Mouse (Mus musculus) forebrain, embryonic 16.5 days (tissue): Measurements from ENCODE around the gene Rpf1. TPM values are rescaled to one million over a fixed set of nuclear protein-coding genes. Genes with fewer than 3 reads are reported as not detected.

Experiments
- ATAC-seq: fragments of 200-750 bp; cut with Nextera tagmentation; 2 replicates; pipeline ENCODE4 v1.8.0; 2017; ENCODE audit warnings: mild to moderate bottlenecking, moderate library complexity
- H3K27ac ChIP-seq: fragments of 300-500 bp; sonication (generic); 2 replicates; pipeline ENCODE4 v1.5.1; 2014; ENCODE audit warnings: low read length, control low read depth
- H3K27me3 ChIP-seq: fragments of 300-500 bp; sonication (generic); replicated peaks from 2 replicates; pipeline ENCODE4 v1.6.1; 2014; ENCODE audit warnings: low read length; ENCODE audit not compliant: control insufficient read depth, insufficient read depth
- H3K36me3 ChIP-seq: fragments of 300-500 bp; sonication (generic); 2 replicates; pipeline ENCODE4 v1.6.1; 2014; ENCODE audit not compliant: control insufficient read depth, insufficient read depth
- H3K4me1 ChIP-seq: fragments of 300-500 bp; sonication (generic); replicated peaks from 2 replicates; pipeline ENCODE4 v1.6.1; 2014; ENCODE audit warnings: low read length; ENCODE audit not compliant: control insufficient read depth, insufficient read depth
- H3K4me2 ChIP-seq: fragments of 300-500 bp; sonication (generic); 2 replicates; pipeline ENCODE4 v1.6.1; 2014; ENCODE audit warnings: mild to moderate bottlenecking, low read length, control low read depth
- H3K4me3 ChIP-seq: fragments of 300-500 bp; sonication (generic); replicated peaks from 2 replicates; pipeline ENCODE4 v1.5.1; 2014; ENCODE audit warnings: mild to moderate bottlenecking, low read length, control low read depth
- H3K9ac ChIP-seq: fragments of 300-500 bp; sonication (generic); replicated peaks from 2 replicates; pipeline ENCODE4 v1.6.1; 2014; ENCODE audit warnings: low read depth, low read length, control low read depth
- H3K9me3 ChIP-seq: fragments of 300-500 bp; sonication (generic); 2 replicates; pipeline ENCODE4 v1.6.1; 2016; ENCODE audit warnings: low read length; ENCODE audit not compliant: control insufficient read depth
- WGBS: fragments of 180-500 bp; shearing (Covaris S2); extraction: QIAGEN DNeasy Blood & Tissue Kit; methylation state at CpG from one replicate; pipeline ENCODE4 v1.1.7; 2014; 5-methylcytosine and 5-hydroxymethylcytosine counted together
- polyA plus RNA-seq: library from polyadenylated mRNA; unstranded; fragments of >200 nt; fragmentation: Nextera tagmentation; extraction: Ambion mirVana; gene quantifications from 2 replicates; pipeline ENCODE4 v1.2.1, GENCODE M21; 2015

The Rpf1 gene
- polyA plus RNA-seq, 1 experiment from 2014 or later = 47.0 TPM

DNA sequence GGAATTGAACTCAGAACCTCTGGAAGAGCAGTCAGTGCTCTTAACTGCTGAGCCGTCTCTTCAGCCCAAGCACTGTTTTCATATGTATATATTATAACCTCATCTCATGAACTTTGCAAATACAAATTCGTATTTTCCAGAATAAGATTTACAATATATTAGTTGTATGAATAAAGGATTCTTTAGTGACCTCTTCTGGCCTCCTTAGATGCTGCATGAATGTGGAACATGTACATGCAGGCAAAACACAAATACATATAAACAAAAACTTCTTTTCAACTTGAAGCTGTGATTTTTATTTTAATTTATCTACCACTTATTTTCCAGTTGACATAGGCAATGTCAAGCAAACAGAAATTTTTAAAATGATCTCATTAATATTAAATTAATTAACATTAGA is 39.2 kb downstream of the Rpf1 start:
- H3K4me2 ChIP-seq = no peak overlapping the region
- no peak for ATAC-seq
- no peaks in the 10 kb centered on the region for H3K36me3 ChIP-seq
- 72% methylated on average over 2 of the region's 2 CpGs for WGBS
- H3K4me3 ChIP-seq = no peak overlapping the region
- H3K27ac ChIP-seq = no peak overlapping the region
- H3K9me3 ChIP-seq = no peaks in the 10 kb centered on the region
- no peak overlapping the region for H3K9ac ChIP-seq
- no peaks in the 10 kb centered on the region for H3K4me1 ChIP-seq
- H3K27me3 ChIP-seq = no peaks in the 10 kb centered on the region

DNA sequence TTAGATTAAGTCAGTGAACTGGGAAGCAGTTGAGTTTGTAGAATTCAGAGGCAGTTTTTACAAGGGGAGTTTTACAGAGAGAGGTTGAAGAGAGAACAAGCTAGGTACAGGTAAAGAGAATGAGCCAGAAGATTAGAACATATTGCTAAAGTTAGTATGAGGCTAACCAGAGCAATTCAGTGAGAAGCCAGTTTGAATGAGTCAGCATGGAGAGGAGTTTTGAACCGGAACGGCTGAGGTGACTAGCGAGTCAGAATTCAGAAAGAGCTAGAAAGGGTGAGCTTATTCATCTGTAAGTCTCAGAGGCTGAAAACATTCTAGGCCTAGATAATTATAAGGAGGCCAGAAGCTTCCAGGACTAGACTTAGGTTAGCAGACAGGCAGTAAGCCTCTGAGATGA is 46.8 kb downstream of the Rpf1 start:
- H3K4me1 ChIP-seq = no peaks in the 10 kb centered on the region
- ATAC-seq = no peak
- no peaks in the 10 kb centered on the region for H3K27me3 ChIP-seq
- H3K4me2 ChIP-seq = no peak overlapping the region
- H3K36me3 ChIP-seq = no peaks in the 10 kb centered on the region
- 85% methylated on average over 3 of the region's 3 CpGs for WGBS
- no peak overlapping the region for H3K4me3 ChIP-seq
- H3K9me3 ChIP-seq = no peaks in the 10 kb centered on the region
- H3K27ac ChIP-seq = no peak overlapping the region
- no peak overlapping the region for H3K9ac ChIP-seq

DNA sequence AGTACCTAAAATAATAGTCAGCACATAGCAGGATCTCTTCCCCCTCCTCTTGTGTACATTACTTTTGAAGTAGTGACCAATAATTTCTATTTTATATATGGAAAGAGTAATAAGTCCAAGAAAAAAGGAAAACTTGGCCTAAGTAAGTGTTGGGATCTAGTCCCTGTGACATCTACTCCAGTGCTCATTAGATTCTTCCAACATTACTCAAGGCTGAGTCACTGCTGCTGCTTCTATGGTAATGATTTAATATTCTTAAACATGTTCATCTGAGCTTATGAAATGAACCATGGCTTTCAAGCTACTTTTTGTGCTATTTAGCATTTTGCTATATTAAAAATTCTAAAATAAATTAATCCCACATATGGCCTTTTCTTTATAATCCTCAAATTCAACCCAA is 47.5 kb downstream of the Rpf1 start:
- no peak overlapping the region for H3K4me3 ChIP-seq
- no peaks in the 10 kb centered on the region for H3K9me3 ChIP-seq
- no peak overlapping the region for H3K4me2 ChIP-seq
- no peak for ATAC-seq
- H3K27ac ChIP-seq = no peak overlapping the region
- H3K36me3 ChIP-seq = no peaks in the 10 kb centered on the region
- no peak overlapping the region for H3K9ac ChIP-seq
- no peaks in the 10 kb centered on the region for H3K4me1 ChIP-seq
- H3K27me3 ChIP-seq = no peaks in the 10 kb centered on the region

DNA sequence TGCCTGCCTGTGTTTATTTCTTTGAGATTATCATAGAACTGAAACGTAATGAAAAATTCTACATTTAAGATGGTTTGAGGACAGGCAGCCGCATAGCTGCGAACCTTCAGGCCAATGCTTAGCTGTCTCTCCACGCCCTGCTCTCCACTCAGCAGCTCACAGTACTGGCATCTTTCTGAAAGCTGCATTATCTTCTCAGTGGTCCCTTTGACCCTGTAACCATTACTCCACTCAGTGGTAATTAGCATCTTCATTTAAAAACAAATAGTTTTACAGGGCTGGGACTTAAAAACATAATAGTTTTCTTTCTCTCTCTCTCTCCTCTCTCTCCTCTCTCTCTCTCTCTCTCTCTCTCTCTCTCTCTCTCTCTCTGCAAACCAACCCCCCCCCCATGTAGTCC is 48.6 kb downstream of the Rpf1 start:
- ATAC-seq = no peak
- no peak overlapping the region for H3K4me3 ChIP-seq
- no peak overlapping the region for H3K9ac ChIP-seq
- no peak overlapping the region for H3K4me2 ChIP-seq
- no peaks in the 10 kb centered on the region for H3K4me1 ChIP-seq
- H3K36me3 ChIP-seq = no peaks in the 10 kb centered on the region
- H3K9me3 ChIP-seq = no peaks in the 10 kb centered on the region
- no peak overlapping the region for H3K27ac ChIP-seq
- H3K27me3 ChIP-seq = no peaks in the 10 kb centered on the region
- 62% methylated on average over 4 of the region's 4 CpGs for WGBS

DNA sequence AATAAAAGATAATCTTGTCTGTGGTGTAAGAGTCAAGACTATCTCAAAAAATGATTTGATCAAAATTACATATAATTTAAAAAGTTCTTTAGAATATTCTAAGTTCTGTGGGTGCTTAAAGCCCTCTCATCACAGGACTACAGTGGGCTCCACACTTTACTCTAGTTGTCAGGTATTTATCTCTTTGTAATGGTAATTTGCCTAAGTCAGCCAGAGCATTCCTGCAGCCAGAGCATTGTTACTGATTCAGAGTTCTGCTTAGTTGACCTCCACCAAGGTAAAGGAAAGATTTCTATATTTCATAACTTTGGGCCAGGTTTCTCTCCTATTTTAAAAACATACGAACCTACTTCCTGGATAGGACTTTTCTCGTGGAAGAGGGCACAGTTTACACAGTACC is 52.0 kb downstream of the Rpf1 start:
- no peak overlapping the region for H3K4me2 ChIP-seq
- no peaks in the 10 kb centered on the region for H3K9me3 ChIP-seq
- no peak for ATAC-seq
- no peak overlapping the region for H3K27ac ChIP-seq
- no peaks in the 10 kb centered on the region for H3K4me1 ChIP-seq
- no peak overlapping the region for H3K9ac ChIP-seq
- H3K27me3 ChIP-seq = no peaks in the 10 kb centered on the region
- no peaks in the 10 kb centered on the region for H3K36me3 ChIP-seq
- WGBS = 83% methylated on average over 2 of the region's 2 CpGs
- H3K4me3 ChIP-seq = no peak overlapping the region

DNA sequence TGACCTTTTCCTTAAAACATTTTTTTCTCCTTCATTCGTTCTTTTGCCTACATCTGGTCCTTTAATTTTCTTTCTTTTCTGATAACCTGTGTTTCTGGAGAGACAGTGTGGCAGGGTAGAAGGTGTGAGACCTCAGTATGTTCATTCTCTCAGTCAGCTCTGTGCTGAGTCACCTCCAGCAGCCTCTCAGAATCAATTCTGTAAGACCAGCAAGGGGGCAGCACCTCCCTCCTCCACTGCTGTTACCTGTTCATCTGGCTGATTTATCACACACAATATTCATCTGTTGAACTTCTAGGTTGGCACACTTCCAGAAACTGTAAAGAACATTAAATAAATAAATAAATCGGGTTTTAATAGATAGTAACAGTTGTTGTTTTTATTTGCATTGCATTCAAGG is 58.3 kb downstream of the Rpf1 start:
- H3K36me3 ChIP-seq = no peaks in the 10 kb centered on the region
- no peaks in the 10 kb centered on the region for H3K4me1 ChIP-seq
- H3K27ac ChIP-seq = no peak overlapping the region
- no peak overlapping the region for H3K9ac ChIP-seq
- H3K4me3 ChIP-seq = no peak overlapping the region
- no peak for ATAC-seq
- 76% methylated on average over 2 of the region's 2 CpGs for WGBS
- H3K9me3 ChIP-seq = no peaks in the 10 kb centered on the region
- H3K27me3 ChIP-seq = no peaks in the 10 kb centered on the region
- H3K4me2 ChIP-seq = no peak overlapping the region

Other genes starting within 250 kb of the Rpf1 start
- 22.5 and 26.1 TPM in 2 replicates for gene Ssx2ip, start 116.8 kb downstream of the Rpf1 start, polyA plus RNA-seq
- gene Ctbs, start 71.6 kb downstream of the Rpf1 start, polyA plus RNA-seq = 4.0 and 4.2 TPM in 2 replicates
- 4.0 and 7.4 TPM in 2 replicates for gene Spata1, start 21.7 kb downstream of the Rpf1 start, polyA plus RNA-seq
- gene Gng5, start 21.6 kb downstream of the Rpf1 start, polyA plus RNA-seq = 318 and 371 TPM in 2 replicates
- not detected in 2 replicates for gene Uox, start 49.0 kb upstream of the Rpf1 start, polyA plus RNA-seq
- gene Dnase2b, start 94.2 kb upstream of the Rpf1 start, polyA plus RNA-seq = not detected in 2 replicates
- gene 4930503B20Rik, start 129.9 kb upstream of the Rpf1 start, polyA plus RNA-seq = not detected in 2 replicates
- 0.63 and 0.83 TPM in 2 replicates for gene Samd13, start 164.2 kb upstream of the Rpf1 start, polyA plus RNA-seq